Mouse (Mus musculus) CH12.LX (cell line): ENCODE measurements around the gene Agbl2. TPM values are rescaled to one million over a fixed set of nuclear protein-coding genes. Genes with fewer than 3 reads are reported as not detected.
A peak's percentile ranks its signal among the peaks of the same experiment; 100 is the strongest.

Experiments
- DNase-seq: peaks from one replicate; pipeline ENCODE4 v3.0.0-alpha.2; 2013; ENCODE audit errors: extremely low read depth
- H3K27ac ChIP-seq: 2 replicates; pipeline ENCODE4 v1.5.1; 2012; ENCODE audit warnings: low read depth, mild to moderate bottlenecking, control low read depth, moderate library complexity; ENCODE audit not compliant: insufficient read depth
- H3K27me3 ChIP-seq: replicated peaks from 2 replicates; pipeline ENCODE3; 2012; ENCODE audit warnings: inconsistent platforms
- H3K36me3 ChIP-seq, 2 experiments: replicated peaks in 1 of 2; 2 replicates each; pipeline versions ENCODE3 to v1.6.1; 2012; ENCODE audit warnings: inconsistent platforms in 1 of 2, low read length in 1 of 2, mild to moderate bottlenecking in 1 of 2, mixed read lengths in 1 of 2, moderate library complexity in 1 of 2; ENCODE audit not compliant: control insufficient read depth in 1 of 2, insufficient read depth in 1 of 2
- H3K4me1 ChIP-seq, 2 experiments: 2 replicates each; pipeline ENCODE4 v1.6.1; 2012; ENCODE audit warnings: inconsistent platforms in 1 of 2, moderate library complexity in 1 of 2; ENCODE audit not compliant: insufficient read depth in 2 of 2, control insufficient read depth in 1 of 2
- H3K4me2 ChIP-seq: 2 replicates; pipeline ENCODE4 v1.6.1; 2012; ENCODE audit warnings: low read depth, mild to moderate bottlenecking, control low read depth; ENCODE audit not compliant: poor library complexity, insufficient read depth, severe bottlenecking
- H3K4me3 ChIP-seq, 3 experiments: fragments of 150-350 bp in 1 of 3; sonication (generic) in 1 of 3; replicated peaks in 1 of 3; 2 replicates each; pipeline versions ENCODE3 to v1.5.1; 2011 to 2012; ENCODE audit warnings: low read depth in 2 of 3, low read length in 2 of 3, mild to moderate bottlenecking in 2 of 3, moderate library complexity in 2 of 3, control low read depth in 1 of 3, improper control_type of control experiment in 1 of 3, inconsistent platforms in 1 of 3, mixed read lengths in 1 of 3; ENCODE audit not compliant: poor library complexity in 1 of 3
- H3K79me2 ChIP-seq: replicated peaks from 2 replicates; pipeline ENCODE4 v1.6.1; 2012; ENCODE audit warnings: mild to moderate bottlenecking, moderate library complexity; ENCODE audit not compliant: control insufficient read depth, poor library complexity, insufficient read depth, severe bottlenecking; ENCODE audit errors: extremely low read depth
- H3K9ac ChIP-seq: 2 replicates; pipeline ENCODE4 v1.6.1; 2012; ENCODE audit warnings: low read depth, mild to moderate bottlenecking, control low read depth, moderate library complexity; ENCODE audit not compliant: insufficient read depth
- H3K9me3 ChIP-seq: replicated peaks from 2 replicates; pipeline ENCODE3; 2012; ENCODE audit warnings: low read length, inconsistent platforms, mixed read lengths
- BHLHE40 ChIP-seq: IDR thresholded peaks from 2 replicates; pipeline ENCODE4 v1.6.1; 2011; ENCODE audit warnings: mild to moderate bottlenecking, low read depth, low read length, improper control_type of control experiment
- CHD1 ChIP-seq: IDR thresholded peaks from 2 replicates; pipeline ENCODE4 v1.6.1; 2012; ENCODE audit warnings: low read depth, low read length, improper control_type of control experiment, inconsistent platforms
- CHD2 ChIP-seq: IDR thresholded peaks from 2 replicates; pipeline ENCODE4 v1.6.1; 2011; ENCODE audit warnings: low read length, improper control_type of control experiment
- CTCF ChIP-seq, 2 experiments: IDR thresholded peaks in 1 of 2; conservative IDR thresholded peaks in 1 of 2; 2 replicates each; pipeline ENCODE4 v1.5.1; 2011 to 2012; ENCODE audit warnings: low read depth in 2 of 2, low read length in 2 of 2, improper control_type of control experiment in 1 of 2, inconsistent platforms in 1 of 2, mild to moderate bottlenecking in 1 of 2, moderate library complexity in 1 of 2
- E2F4 ChIP-seq: IDR thresholded peaks from 2 replicates; pipeline ENCODE4 v1.6.1; 2011; ENCODE audit warnings: low read depth, low read length, improper control_type of control experiment; ENCODE audit not compliant: insufficient replicate concordance
- ELF1 ChIP-seq: IDR thresholded peaks from 2 replicates; pipeline ENCODE4 v1.6.1; 2014; ENCODE audit warnings: low read depth, mild to moderate bottlenecking, inconsistent platforms, low read length, improper control_type of control experiment
- ETS1 ChIP-seq: conservative IDR thresholded peaks from 2 replicates; pipeline ENCODE4 v1.6.1; 2012; ENCODE audit warnings: low read depth, mild to moderate bottlenecking, inconsistent platforms, low read length, improper control_type of control experiment, moderate library complexity
- GABPA ChIP-seq: IDR thresholded peaks from 2 replicates; pipeline ENCODE4 v1.6.1; 2012; ENCODE audit warnings: low read depth, low read length, improper control_type of control experiment, inconsistent platforms; ENCODE audit not compliant: insufficient replicate concordance
- HCFC1 ChIP-seq: IDR thresholded peaks from 2 replicates; pipeline ENCODE4 v1.6.1; 2012; ENCODE audit warnings: low read depth, mild to moderate bottlenecking, inconsistent platforms, low read length, improper control_type of control experiment
- IRF4 ChIP-seq: IDR thresholded peaks from 2 replicates; pipeline ENCODE4 v1.6.1; 2014; ENCODE audit warnings: low read depth, mild to moderate bottlenecking, inconsistent platforms, low read length, improper control_type of control experiment
- JUN ChIP-seq: IDR thresholded peaks from 2 replicates; pipeline ENCODE4 v1.6.1; 2011; ENCODE audit warnings: low read depth, mild to moderate bottlenecking, low read length, improper control_type of control experiment, moderate library complexity; ENCODE audit not compliant: insufficient read depth
- JUND ChIP-seq: conservative IDR thresholded peaks from 2 replicates; pipeline ENCODE4 v1.6.1; 2011; ENCODE audit warnings: low read depth, low read length, improper control_type of control experiment
- KAT2A ChIP-seq: IDR thresholded peaks from 2 replicates; pipeline ENCODE4 v1.6.1; 2012; ENCODE audit warnings: low read length, improper control_type of control experiment, inconsistent platforms; ENCODE audit not compliant: insufficient replicate concordance
- MAFK ChIP-seq: IDR thresholded peaks from 2 replicates; pipeline ENCODE4 v1.6.1; 2011; ENCODE audit warnings: low read length, improper control_type of control experiment; ENCODE audit not compliant: insufficient replicate concordance
- MAX ChIP-seq: IDR thresholded peaks from 2 replicates; pipeline ENCODE4 v1.6.1; 2011; ENCODE audit warnings: low read length, improper control_type of control experiment
- MAZ ChIP-seq: IDR thresholded peaks from 2 replicates; pipeline ENCODE4 v1.6.1; 2012; ENCODE audit warnings: low read depth, mild to moderate bottlenecking, inconsistent platforms, low read length, improper control_type of control experiment, moderate library complexity
- MEF2A ChIP-seq: IDR thresholded peaks from 2 replicates; pipeline ENCODE4 v1.6.1; 2014; ENCODE audit warnings: low read depth, mild to moderate bottlenecking, inconsistent platforms, low read length, improper control_type of control experiment, borderline replicate concordance
- MXI1 ChIP-seq: IDR thresholded peaks from 2 replicates; pipeline ENCODE4 v1.6.1; 2011; ENCODE audit warnings: mild to moderate bottlenecking, low read depth, low read length, improper control_type of control experiment
- MYC ChIP-seq: IDR thresholded peaks from 2 replicates; pipeline ENCODE4 v1.6.1; 2011; ENCODE audit warnings: low read depth, mild to moderate bottlenecking, improper control_type of control experiment, low read length
- NELFE ChIP-seq: IDR thresholded peaks from 2 replicates; pipeline ENCODE4 v1.6.1; 2011; ENCODE audit warnings: low read depth, low read length, improper control_type of control experiment
- NRF1 ChIP-seq: IDR thresholded peaks from 2 replicates; pipeline ENCODE4 v1.6.1; 2014; ENCODE audit warnings: low read depth, mild to moderate bottlenecking, inconsistent platforms, low read length, improper control_type of control experiment, moderate library complexity
- POLR2A ChIP-seq: IDR thresholded peaks from 2 replicates; pipeline ENCODE4 v1.6.1; 2011; ENCODE audit warnings: low read depth, mild to moderate bottlenecking, improper control_type of control experiment, low read length
- POLR2AphosphoS2 ChIP-seq: IDR thresholded peaks from 2 replicates; pipeline ENCODE4 v1.6.1; 2011; ENCODE audit warnings: low read depth, low read length, improper control_type of control experiment
- RAD21 ChIP-seq: IDR thresholded peaks from 2 replicates; pipeline ENCODE4 v1.6.1; 2011; ENCODE audit warnings: low read depth, mild to moderate bottlenecking, low read length, improper control_type of control experiment, moderate library complexity
- RCOR1 ChIP-seq: conservative IDR thresholded peaks from 2 replicates; pipeline ENCODE4 v1.6.1; 2012; ENCODE audit warnings: low read depth, mild to moderate bottlenecking, inconsistent platforms, low read length, improper control_type of control experiment
- SIN3A ChIP-seq: IDR thresholded peaks from 2 replicates; pipeline ENCODE4 v1.6.1; 2012; ENCODE audit warnings: low read length, improper control_type of control experiment, inconsistent platforms
- TBP ChIP-seq: conservative IDR thresholded peaks from 2 replicates; pipeline ENCODE4 v1.6.1; 2011; ENCODE audit warnings: low read depth, low read length, improper control_type of control experiment
- TCF12 ChIP-seq: IDR thresholded peaks from 2 replicates; pipeline ENCODE4 v1.6.1; 2014; ENCODE audit warnings: low read depth, mild to moderate bottlenecking, inconsistent platforms, low read length, improper control_type of control experiment
- UBTF ChIP-seq: IDR thresholded peaks from 2 replicates; pipeline ENCODE4 v1.6.1; 2012; ENCODE audit warnings: low read depth, mild to moderate bottlenecking, inconsistent platforms, low read length, improper control_type of control experiment, moderate library complexity
- USF1 ChIP-seq: IDR thresholded peaks from 2 replicates; pipeline ENCODE4 v1.6.1; 2014; ENCODE audit warnings: low read depth, mild to moderate bottlenecking, inconsistent platforms, low read length, improper control_type of control experiment
- USF2 ChIP-seq: conservative IDR thresholded peaks from 2 replicates; pipeline ENCODE4 v1.6.1; 2011; ENCODE audit warnings: low read depth, low read length, improper control_type of control experiment
- ZMIZ1 ChIP-seq: IDR thresholded peaks from 2 replicates; pipeline ENCODE4 v1.6.1; 2012; ENCODE audit warnings: low read depth, mild to moderate bottlenecking, inconsistent platforms, low read length, improper control_type of control experiment
- dilution Hi-C: fragments of 300-500 bp; cut with MboI; formaldehyde crosslinking; loops from 2 replicates; pipeline ENCODE4 v1.14.3; 2020; ENCODE audit warnings: low sequenced_read_pairs; ENCODE audit not compliant: extremely low pct_unique_long_range_greater_than_20kb, extremely low pct_ligation_motif_present
- in situ Hi-C: fragments of 300-500 bp; cut with MboI; formaldehyde crosslinking; loops from 3 replicates; pipeline ENCODE4 v1.14.3; 2019; ENCODE audit warnings: low sequenced_read_pairs, low pct_ligation_motif_present, low pct_unique_long_range_greater_than_20kb, mixed read lengths
- polyA plus RNA-seq: library from polyadenylated mRNA; unstranded; fragments of >175 nt; gene quantifications from 2 replicates; pipeline ENCODE4 v1.2.1, GENCODE M21; 2012; ENCODE audit warnings: low read depth; ENCODE audit not compliant: insufficient read length
- total RNA-seq, 2 experiments: library from RNA; depleted of rRNA; stranded (reverse); fragments of 300-350 nt in 1 of 2; fragments of >200 nt in 1 of 2; gene quantifications; 2 replicates each; pipeline ENCODE4 v1.2.3; 2012 to 2014

The Agbl2 gene
- total and polyA plus RNA-seq, 3 experiments, result not detected

DNA sequence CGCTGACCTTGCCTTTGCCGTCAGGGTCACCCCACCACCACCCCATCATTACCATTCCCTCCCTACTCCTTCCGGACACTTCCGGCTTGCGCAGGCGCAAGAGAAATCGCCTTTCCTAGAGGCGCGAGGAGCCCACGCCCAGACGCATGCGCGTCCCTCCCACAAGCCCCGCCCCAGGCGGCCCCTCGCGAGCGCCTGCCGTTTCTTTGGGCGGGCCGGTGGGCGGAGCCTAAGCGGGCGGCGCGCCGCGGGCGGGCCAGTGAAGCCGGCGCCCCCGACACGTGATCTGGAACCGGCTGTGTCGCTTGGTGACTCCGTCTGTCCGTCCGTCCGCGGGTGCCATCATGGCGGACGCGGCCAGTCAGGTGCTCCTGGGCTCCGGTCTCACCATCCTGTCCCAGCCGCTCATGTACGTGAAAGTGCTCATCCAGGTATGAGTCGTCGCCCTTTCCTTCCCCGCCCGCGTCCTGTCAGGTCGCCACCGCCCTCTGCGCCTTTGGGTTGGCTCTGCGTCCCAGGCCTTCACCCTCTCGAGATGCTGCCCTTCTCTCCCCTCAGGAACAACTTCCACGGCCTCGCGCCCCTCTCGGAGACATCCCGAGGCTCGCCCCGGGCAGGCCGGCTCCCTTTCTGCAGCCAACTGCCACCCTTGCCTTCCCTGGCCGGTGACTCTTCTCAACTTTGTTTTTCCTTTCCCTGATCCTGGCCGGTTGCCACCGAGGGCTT, 64.6 kb downstream of the Agbl2 start, which contains the start of gene Mtch2:
TSS of gene Mtch2 (plus strand) at position 201 of the 726 bp plus-strand sequence.
- TF ChIP-seq POLR2A (peak; percentile 96), RCOR1 (0 out of 2 replicates have a peak, but pooled peaks have one; percentile 18), MXI1 (peak; percentile 86), BHLHE40 (peak; percentile 94), CHD1 (0 out of 2 replicates have a peak, but pooled peaks have one; percentile 57), USF2 (peak; percentile 82), NELFE (peak; percentile 94), UBTF (0 out of 2 replicates have a peak, but pooled peaks have one; percentile 59), MAZ (0 out of 2 replicates have a peak, but pooled peaks have one; percentile 40), E2F4 (no peak), MAFK (no peak), TBP (peak; percentile 71; the same call in 1 of the 2 replicates), RAD21 (no peak), NRF1 (peak; percentile 100), TCF12 (peak; percentile 86), ELF1 (peak; percentile 94), POLR2AphosphoS2 (peak; percentile 80), SIN3A (no peak; the same call in none of the 2 replicates), CTCF (conservative IDR thresholded peaks at IDR 0.05 in 1 of 2, IDR thresholded peaks at IDR 0.05 in 1 of 2; ENCODE audit: low read depth in 2 of 2, low read length in 2 of 2) (no peak), ETS1 (peak; percentile 18; the same call in 1 of the 2 replicates), MEF2A (peak; percentile 20; the same call in 1 of the 2 replicates), GABPA (no peak), ZMIZ1 (peak; percentile 73), CHD2 (peak; percentile 58; the same call in 1 of the 2 replicates), JUN (no peak), USF1 (peak; percentile 93), KAT2A (0 out of 2 replicates have a peak, but pooled peaks have one; percentile 8), HCFC1 (peak; percentile 72), JUND (no peak), IRF4 (peak; percentile 12; the same call in 1 of the 2 replicates), MAX (peak; percentile 51; the same call in 1 of the 2 replicates), MYC (peak; percentile 43; the same call in 1 of the 2 replicates)
- Histone ChIP-seq H3K27ac (peak within 1 kb of the TSS; percentile 17; the same call in 1 of the 2 replicates), H3K9ac (peak within 1 kb of the TSS; percentile 89), H3K4me2 (peak within 1 kb of the TSS; percentile 93), H3K9me3 (no peaks in the 10 kb centered on the region), H3K79me2 (peaks cover 20% of the 10 kb centered on the region), H3K36me3 (peaks cover 15 to 28% of the 10 kb centered on the region in 2 experiments), H3K27me3 (no peaks in the 10 kb centered on the region), H3K4me1 (peaks cover 0 to 29% of the 10 kb centered on the region in 2 experiments; a peak in 2 of 4 replicates), H3K4me3 (peak within 1 kb of the TSS; percentile 81 to 85 (median 84))
- peak; percentile 97 for DNase-seq
- in situ Hi-C loops (no loop called here), dilution Hi-C loops (no loop called here)
